Mouse (Mus musculus) E14TG2a.4 (cell line): Measurements from ENCODE around the gene Pdk2.

Source experiments
- CTCF ChIP-seq: conservative IDR thresholded peaks from 2 replicates; pipeline ENCODE4 v1.5.1; 2014; ENCODE audit warnings: low read length
- NANOG ChIP-seq: IDR thresholded peaks from 2 replicates; pipeline ENCODE4 v1.6.1; 2014; ENCODE audit warnings: borderline replicate concordance, low read length, mixed read lengths

GRCm38 (mm10) chr11:95043060-95043459, 1.9 kb upstream of the Pdk2 start:
- TF ChIP-seq CTCF = no peak
- no peak for TF ChIP-seq NANOG
